Mouse (Mus musculus) c-Kit-positive CD71-positive TER-119-positive erythroid progenitor cells, embryonic 14.5 days (primary cell): ENCODE measurements around the gene Smyd4.

ENCODE experiments used
- DNase-seq: peaks from one replicate; pipeline ENCODE4 v3.0.0-alpha.2; 2013; ENCODE audit warnings: low spot score

Smyd4 gene

GRCm38 (mm10) chr11:75348199-75348889 lies at the start of gene Smyd4, which contains the start of gene Rpa1:
TSS of gene Smyd4 (plus strand) at chr11:75348433.
TSS of gene Rpa1 (minus strand) at chr11:75348324.
- peak; percentile 93 for DNase-seq

DNA sequence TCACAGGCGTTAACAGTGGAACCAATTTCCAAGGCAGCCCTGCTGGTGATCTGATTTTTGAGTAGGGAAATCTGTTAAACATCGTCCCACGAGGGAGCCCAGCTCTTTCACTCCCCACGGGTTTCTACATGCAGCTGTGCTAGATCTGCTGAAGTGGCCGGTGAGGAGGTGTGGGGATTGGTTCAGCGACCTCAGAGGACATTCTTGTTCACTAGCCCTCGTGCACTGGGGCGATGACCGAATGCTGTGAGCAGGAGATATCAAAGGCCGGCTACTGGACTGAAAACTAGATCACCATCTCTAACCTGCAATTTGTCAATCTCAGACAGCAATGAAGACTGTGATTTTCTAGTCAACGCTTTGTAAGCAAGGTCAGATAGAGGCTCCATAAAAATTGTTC lies 49.7 kb upstream of the Smyd4 start:
- no peak for DNase-seq

- no peak for DNase-seq
These were observed 48.4 kb upstream of the Smyd4 start for GRCm38 (mm10) chr11:75299786-75300185.

- DNase-seq = peak; percentile 50
These were observed 47.3 kb upstream of the Smyd4 start for GRCm38 (mm10) chr11:75300954-75301353.

DNA sequence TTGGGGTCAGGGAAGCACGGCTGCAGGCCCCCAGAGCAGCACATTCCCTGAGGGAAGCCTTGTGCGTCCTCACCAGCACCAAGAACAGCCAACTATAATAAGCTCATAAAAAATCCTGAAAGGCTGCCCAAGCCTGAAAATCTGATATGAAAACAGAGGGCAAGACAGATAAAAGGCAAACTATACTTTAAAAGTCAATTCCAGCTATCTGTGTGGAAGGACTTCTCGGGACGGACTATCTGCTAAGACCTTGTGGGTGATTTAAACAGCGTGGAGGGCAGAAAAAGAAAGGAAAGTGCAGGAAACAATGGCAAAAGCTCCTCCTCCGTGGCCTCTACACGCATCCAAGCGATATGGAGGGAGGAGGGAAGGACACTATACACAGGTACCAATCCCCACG lies 43.4 kb upstream of the Smyd4 start:
- no peak for DNase-seq

DNA sequence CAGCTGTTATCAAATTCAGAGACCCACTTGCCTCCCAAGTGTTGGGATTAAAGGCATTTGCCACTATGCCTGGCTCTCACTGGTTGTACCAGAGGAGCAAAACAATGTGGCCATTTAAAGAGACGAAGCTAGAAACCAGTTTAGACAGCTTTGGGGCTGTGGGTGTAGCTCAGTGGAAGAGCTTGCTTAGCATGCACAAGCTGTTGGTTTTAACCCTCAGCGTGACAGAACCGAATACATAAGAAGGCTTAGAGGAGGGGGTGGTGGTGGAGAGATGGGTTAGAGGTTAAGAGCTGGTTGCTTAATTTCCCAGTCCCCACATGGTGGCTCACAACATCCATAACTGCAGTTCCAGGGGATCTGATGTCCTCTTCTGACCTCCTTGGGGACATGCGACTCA lies 39.6 kb upstream of the Smyd4 start:
- no peak for DNase-seq

DNA sequence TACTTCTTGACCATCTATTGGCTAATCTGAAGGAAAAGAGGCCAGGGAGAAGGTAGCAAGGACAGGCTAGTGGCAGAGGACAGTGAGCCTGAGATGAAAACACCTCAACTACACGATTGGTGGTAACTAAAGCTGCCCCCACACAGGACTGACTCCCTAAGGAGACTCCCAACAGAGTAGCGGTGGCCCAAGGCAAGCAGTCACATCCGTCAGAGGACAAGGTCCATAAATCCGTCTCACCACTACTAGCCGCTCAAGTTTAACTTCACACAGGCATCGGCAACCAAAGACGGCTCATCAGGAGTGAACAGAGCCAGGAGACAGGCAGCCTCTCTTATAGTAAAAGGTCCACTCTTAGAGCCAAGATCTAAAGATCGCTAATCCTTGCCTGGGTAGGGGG lies 37.4 kb upstream of the Smyd4 start:
- DNase-seq = no peak

GRCm38 (mm10) chr11:75311751-75312150 lies 36.5 kb upstream of the Smyd4 start:
- DNase-seq = no peak

- DNase-seq = no peak
These were observed 34.4 kb upstream of the Smyd4 start for GRCm38 (mm10) chr11:75313834-75314233.

DNA sequence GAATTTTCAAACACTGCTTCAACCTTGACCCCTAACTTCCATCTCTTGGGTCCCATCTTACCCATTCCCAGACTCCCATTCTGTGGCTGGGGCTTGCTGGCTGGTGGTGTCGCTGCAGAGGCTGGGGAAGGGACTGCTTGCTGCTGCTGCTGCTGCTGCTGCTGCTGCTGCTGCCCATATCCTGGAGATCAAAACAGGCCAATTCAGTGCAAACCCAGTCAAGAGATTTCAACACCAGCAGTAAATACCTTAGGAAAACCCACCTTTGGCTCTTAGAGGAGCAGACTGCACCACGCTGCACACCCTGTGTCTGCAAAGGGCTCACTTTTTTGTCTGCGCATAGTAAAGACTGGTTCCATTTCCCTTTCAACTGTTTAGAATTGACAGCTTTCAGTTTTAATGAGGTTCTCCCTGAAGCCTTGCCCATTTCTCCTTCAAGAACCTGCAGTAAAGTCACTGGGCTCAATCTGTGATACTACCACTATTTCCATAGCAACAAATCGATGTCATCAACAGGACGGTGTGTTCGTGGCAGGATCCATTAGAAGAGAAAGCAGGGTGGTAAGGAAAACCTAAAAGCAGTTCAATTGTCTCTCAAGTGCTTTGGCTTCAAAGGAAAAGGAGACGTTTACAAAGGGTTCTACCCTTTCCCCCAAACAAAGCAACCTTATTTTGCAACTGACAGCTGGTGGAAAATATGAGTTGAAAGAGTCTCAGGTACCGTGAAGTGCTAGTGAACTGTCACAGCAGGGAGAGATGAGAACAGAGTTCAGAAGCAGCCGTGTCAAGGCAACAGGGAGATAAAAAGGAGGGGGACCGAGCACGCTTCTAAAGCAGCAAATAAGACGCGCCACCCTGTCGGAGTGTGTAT lies 29.6 kb upstream of the Smyd4 start:
- DNase-seq = no peak

DNA sequence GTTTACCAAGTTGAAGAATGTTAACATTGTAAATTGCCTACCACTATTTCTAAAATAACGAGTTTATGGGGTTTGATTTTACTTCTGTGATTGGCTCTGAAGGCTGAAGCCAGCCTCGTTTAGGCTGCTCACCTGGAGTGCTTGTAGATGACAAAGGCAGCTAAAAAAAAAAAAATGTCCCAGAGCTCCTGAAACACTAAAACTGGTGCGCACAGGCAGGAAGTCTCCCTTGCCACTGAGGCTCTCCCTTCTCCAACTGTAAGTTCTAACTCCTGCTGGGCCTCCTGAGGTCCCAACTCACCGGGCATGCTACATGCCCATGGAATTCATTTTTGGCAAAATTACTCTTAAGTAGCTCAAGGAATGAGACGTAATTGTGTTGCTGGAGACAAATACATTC lies 29.0 kb upstream of the Smyd4 start:
- DNase-seq = no peak

GRCm38 (mm10) chr11:75323326-75323737 lies 24.9 kb upstream of the Smyd4 start:
- DNase-seq = no peak

DNA sequence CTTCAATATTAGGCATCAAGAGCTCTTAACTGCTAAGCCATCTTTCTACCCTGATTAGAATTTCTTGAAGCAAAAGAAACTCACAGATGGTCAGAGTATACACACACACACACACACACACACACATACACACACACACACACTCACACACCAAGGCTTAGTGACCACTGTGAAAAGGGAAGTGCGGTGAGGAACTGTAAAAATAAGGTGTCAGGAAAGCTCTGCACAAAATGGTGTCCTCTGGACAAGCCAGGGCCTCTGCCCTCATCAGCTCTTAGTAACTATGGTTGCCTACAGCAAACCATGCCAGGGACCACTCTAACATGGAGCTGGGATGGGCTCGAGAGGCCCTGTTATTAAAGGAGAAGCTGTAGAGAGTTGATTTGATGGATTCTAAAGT lies 23.8 kb upstream of the Smyd4 start:
- DNase-seq = no peak

- no peak for DNase-seq
These were observed 22.9 kb upstream of the Smyd4 start for GRCm38 (mm10) chr11:75325116-75325968.

DNA sequence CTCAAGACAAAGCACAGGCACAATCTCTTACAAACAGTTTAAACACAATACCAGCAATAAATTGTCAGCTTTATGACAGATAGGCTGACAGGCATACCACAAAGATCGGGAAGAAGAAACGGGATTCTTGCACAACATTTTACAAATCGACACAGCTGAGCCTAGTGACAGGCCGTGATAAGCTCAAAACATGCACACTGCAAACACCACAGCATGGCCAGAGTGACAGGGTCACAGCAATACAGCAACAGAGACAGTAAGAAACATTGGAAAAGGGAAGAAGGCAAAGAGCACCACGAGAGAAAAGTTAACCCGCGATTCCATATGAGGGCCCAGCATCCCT lies 22.3 kb upstream of the Smyd4 start:
- DNase-seq = no peak

- DNase-seq = no peak
These were observed 11.6 kb upstream of the Smyd4 start for GRCm38 (mm10) chr11:75336676-75337075.

GRCm38 (mm10) chr11:75337246-75337645 lies 11.0 kb upstream of the Smyd4 start:
- DNase-seq = no peak

DNA sequence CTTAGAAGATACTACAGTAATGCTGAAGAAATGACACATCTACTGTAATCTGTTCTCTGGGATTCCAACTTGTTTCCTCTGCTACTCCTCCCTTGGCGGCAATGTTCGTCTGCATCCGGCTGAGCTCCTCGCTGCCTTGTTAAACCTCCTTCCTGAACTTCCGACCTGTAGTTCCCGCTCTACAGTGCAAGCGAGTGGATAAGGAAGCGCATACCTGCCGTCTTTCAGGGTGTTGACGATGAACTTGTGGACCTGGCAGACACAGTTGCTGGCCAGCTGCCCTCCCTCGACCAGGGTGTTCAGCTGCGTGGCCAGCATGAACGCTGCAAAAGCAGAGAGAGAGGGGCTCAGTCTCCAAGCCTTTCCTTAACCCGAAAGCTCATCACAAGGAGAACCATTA lies 8.2 kb upstream of the Smyd4 start:
- no peak for DNase-seq

DNA sequence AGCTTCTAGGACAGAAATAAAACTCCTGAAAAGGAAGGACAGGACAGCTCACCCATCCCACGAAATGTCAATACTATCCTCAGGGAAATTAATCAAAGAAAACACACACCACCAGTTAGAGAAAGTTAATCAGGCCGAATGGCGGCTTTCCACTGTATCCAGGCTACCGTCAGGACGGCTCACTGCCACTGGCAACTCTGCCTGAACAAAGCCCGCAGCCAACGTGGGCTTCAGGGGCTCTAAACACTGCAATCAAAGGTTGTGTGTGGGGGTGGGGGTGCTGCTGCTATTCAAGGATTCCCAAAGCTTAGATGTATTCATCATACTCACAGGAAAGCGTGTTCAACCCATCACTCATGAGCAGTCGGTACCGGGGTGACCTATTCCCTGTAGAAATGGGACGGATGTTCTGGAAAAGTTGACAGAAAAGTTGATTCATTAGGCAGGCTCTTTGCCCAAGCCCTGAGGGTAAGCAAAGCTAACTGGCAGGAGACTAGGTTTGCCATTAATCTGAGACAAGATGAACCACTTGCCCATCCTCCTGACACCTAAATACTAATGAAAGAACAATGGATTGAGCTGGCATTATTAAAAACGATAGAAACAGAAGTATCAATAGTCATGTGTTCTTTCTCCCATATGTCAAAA lies 7.4 kb upstream of the Smyd4 start:
- no peak for DNase-seq

DNA sequence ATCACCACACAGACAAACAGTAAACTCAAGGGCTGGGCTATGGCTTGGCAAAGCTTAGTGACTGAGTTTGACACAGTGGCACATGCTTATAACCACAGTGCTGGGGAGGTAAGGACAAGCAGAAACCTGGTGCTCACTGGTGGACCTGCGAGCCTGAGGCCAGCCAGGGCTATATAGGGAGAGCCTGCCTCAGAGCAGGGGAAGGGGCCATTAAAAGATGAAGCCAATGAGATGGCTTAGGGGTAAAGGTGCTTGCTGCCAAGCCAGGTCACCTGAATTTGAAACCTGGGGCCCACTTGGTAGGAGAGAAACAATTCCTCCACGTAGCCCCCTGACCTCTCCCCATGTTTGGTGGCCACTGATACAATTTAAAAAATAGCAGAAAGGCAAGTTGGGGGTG lies 5.1 kb upstream of the Smyd4 start:
- no peak for DNase-seq

GRCm38 (mm10) chr11:75344163-75344562 lies 4.1 kb upstream of the Smyd4 start:
- no peak for DNase-seq

DNA sequence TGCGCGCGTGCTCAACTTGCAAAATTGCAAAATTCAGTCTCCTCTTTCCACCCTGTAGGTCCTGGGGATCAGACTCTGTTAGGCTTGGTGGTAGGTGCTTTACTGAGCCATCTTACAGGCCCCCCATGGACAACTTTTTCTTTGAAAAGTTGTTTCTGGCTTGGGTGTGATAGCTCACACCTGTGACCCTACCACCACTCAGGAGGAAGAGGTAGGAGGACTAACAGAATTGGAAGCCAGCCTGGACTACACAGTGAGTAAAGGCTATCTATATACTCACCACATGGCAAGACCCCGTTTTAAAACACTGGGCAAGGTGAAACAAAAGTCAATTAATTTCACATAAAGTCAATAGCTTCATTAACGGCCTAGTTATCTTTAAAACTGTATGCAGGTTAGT lies 3.5 kb upstream of the Smyd4 start:
- no peak for DNase-seq
